Mouse (Mus musculus): Measurements from ENCODE around the gene Pla2g12a.

DNA sequence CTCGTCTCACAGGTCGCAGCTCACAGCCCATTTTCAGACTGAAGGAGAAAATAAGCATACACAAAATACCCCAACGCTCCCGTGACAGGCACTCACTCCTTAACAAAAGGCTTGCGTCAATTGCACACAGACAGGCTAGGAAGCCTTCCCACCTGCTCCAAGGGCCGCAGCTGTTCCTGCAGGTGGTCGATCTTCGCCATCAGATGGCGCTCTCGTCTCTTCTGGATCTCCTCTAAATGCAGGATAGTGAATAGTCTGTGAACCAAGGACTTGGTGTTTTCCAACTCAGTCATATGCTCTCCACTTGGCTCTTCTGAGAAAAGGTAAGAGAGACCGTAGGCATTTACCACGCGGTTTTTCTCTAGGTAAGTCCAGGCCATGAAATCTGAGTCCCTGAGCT, 40.0 kb downstream of the Pla2g12a start:
- TF ChIP-seq CTCF (IDR thresholded peaks at IDR 0.05) (peak; percentile 86), EP300 (IDR thresholded peaks at IDR 0.05) (no peak)

Data from lung, postnatal 0 days (tissue).